9 mouse cellular contexts compared by ENCODE assay signal in the genomic region with DNA sequence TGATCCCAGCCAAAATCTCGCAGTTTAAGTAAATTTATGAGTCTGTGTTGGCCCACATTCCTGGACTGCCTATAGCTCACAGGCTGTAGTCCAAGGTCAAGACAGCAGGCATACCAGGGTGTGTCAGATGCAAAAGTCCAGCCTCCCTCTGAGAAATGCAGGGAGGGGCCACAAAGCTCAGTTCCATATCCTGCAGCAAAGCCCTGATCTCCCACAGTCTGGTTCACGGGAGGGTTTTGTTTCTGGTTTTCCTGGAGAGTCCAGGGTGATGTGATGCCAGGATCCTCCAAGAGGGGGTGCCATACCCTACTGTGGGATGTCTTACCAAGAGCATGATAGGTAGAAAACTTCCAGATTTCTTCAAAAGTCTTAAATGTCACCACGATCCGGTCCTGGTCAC. TPM values are rescaled to one million over a fixed set of nuclear protein-coding genes. Genes with fewer than 3 reads are reported as not detected.
DNase-seq lines count a peak whose midpoint lies in the region; ATAC-seq and TF ChIP-seq lines count a peak whose summit lies in the region.
"Had no signal": no experiment of that assay in that cellular context is flagged by ENCODE, and none has a peak within 500 bp of the region (broad histone marks: within the 10 kb centered on the region; RNA-seq: fewer than 3 reads in every experiment).

No protein-coding gene starts in this region.

- no peak overlapping the region for H3K9ac ChIP-seq in lung, embryonic 16.5 days (ENCODE audit: low read length)
- H3K9ac ChIP-seq: limb, embryonic 15.5 days had no signal

- peak; percentile 59; the same call in 1 of the 2 replicates for ATAC-seq in lung, embryonic 16.5 days (ENCODE audit: low read depth)

- 0 out of 2 replicates have a peak, but pooled peaks have one; percentile 8 for TF ChIP-seq CTCF in testis, adult 2 months (IDR thresholded peaks at IDR 0.05; ENCODE audit: control insufficient read depth, insufficient read depth, insufficient replicate concordance, low read depth, low read length)

- no peaks in the 10 kb centered on the region for H3K9me3 ChIP-seq in lung, embryonic 16.5 days (ENCODE audit: control insufficient read depth, low read length)
- H3K9me3 ChIP-seq: limb, embryonic 15.5 days had no signal

- H3K36me3 ChIP-seq in testis, adult 2 months (ENCODE audit: control insufficient read depth, insufficient read depth, low read length) = no peaks in the 10 kb centered on the region
- no peaks in the 10 kb centered on the region; the same call in 1 of the 2 replicates for H3K36me3 ChIP-seq in lung, embryonic 16.5 days (ENCODE audit: control insufficient read depth, insufficient read depth, low read length)
- H3K36me3 ChIP-seq: limb, embryonic 15.5 days had no signal

- peaks cover 9% of the 10 kb centered on the region for H3K4me1 ChIP-seq in testis, adult 2 months (ENCODE audit: control insufficient read depth, insufficient read depth, low read length)
- H3K4me1 ChIP-seq in lung, embryonic 16.5 days (replicated peaks; ENCODE audit: control insufficient read depth, insufficient read depth, low read length) = peaks cover 8% of the 10 kb centered on the region

- peak; percentile 16 for DNase-seq in cerebellum, adult 8-10 months
- no peak for DNase-seq in cerebellum, adult 11-12 months
- no peak for DNase-seq in testis, postnatal 14 days (ENCODE audit: low spot score)
- peak; percentile 28 for DNase-seq in embryo, embryonic 9.5 days (ENCODE audit: extremely low spot score)
- DNase-seq in kidney, postnatal 25 days = peak; percentile 69 to 72
- peak; percentile 18 for DNase-seq in thymus, postnatal 14 days

- 38% methylated on average over 4 of the region's 4 CpGs for WGBS in lung, embryonic 16.5 days

- H3K4me2 ChIP-seq in lung, embryonic 16.5 days (ENCODE audit: low read depth, low read length) = no peak overlapping the region
- H3K4me2 ChIP-seq: limb, embryonic 15.5 days had no signal

- no peak for TF ChIP-seq POLR2A in testis, adult 2 months (IDR thresholded peaks at IDR 0.05; ENCODE audit: control insufficient read depth, low read depth, low read length)

- no peaks in the 10 kb centered on the region for H3K27me3 ChIP-seq in testis, adult 2 months (ENCODE audit: control insufficient read depth, insufficient read depth, low read length)
- H3K27me3 ChIP-seq in lung, embryonic 16.5 days (ENCODE audit: control insufficient read depth, insufficient read depth, low read depth, low read length) = no peaks in the 10 kb centered on the region
- H3K27me3 ChIP-seq: limb, embryonic 15.5 days had no signal

- no peak overlapping the region for H3K4me3 ChIP-seq in testis, adult 2 months (ENCODE audit: control insufficient read depth, low read depth, low read length)
- H3K4me3 ChIP-seq in lung, embryonic 16.5 days (ENCODE audit: low read length) = no peak overlapping the region
- H3K4me3 ChIP-seq: limb, embryonic 15.5 days had no signal

- no peak overlapping the region for H3K27ac ChIP-seq in testis, adult 2 months (ENCODE audit: control insufficient read depth, insufficient read depth, low read depth, low read length)
- no peak overlapping the region for H3K27ac ChIP-seq in lung, embryonic 16.5 days (ENCODE audit: low read length)
- H3K27ac ChIP-seq: limb, embryonic 15.5 days had no signal

RNA-seq across cellular contexts. Expression of a gene that starts 21.8 kb away (rescaled TPM):
- 0.59 and 0.72 TPM in 2 replicates for polyA plus RNA-seq in testis, adult 2 months (2012; rRNA removed)
- polyA plus RNA-seq in lung, embryonic 16.5 days (2015; fragmentation: Nextera tagmentation; extraction: Ambion mirVana) = 15.3 and 16.8 TPM in 2 replicates

RNA-seq across cellular contexts. Expression of a gene that starts 38.4 kb away (rescaled TPM):
- polyA plus RNA-seq in testis, adult 2 months (2012; rRNA removed) = 14.8 and 15.0 TPM in 2 replicates
- 36.9 and 37.9 TPM in 2 replicates for polyA plus RNA-seq in lung, embryonic 16.5 days (2015; fragmentation: Nextera tagmentation; extraction: Ambion mirVana)

RNA-seq across cellular contexts. Expression of a gene that starts 39.7 kb away (rescaled TPM):
- polyA plus RNA-seq in testis, adult 2 months (2012; rRNA removed) = 1.2 and 1.7 TPM in 2 replicates
- 0.77 and 1.5 TPM in 2 replicates for polyA plus RNA-seq in lung, embryonic 16.5 days (2015; fragmentation: Nextera tagmentation; extraction: Ambion mirVana)

Comparison
In these comparisons a context has a peak if more than half of its experiments do, and no peak if none do; other contexts are left out.
1. DNase-seq: peak in cerebellum, adult 8-10 months (single experiment), embryo, embryonic 9.5 days (single experiment), kidney, postnatal 25 days (2 of 2) and thymus, postnatal 14 days (single experiment); none in cerebellum, adult 11-12 months (single experiment) and testis, postnatal 14 days (single experiment).